ENCODE assay signal across 18 mouse cellular contexts in genomic region chr17:27764453-27764852, GRCm38 (mm10). TPM values are rescaled to one million over a fixed set of nuclear protein-coding genes. Genes with fewer than 3 reads are reported as not detected.
A peak's percentile ranks its signal among the peaks of the same experiment; 100 is the strongest.
DNase-seq lines count a peak whose midpoint lies in the region; ATAC-seq and TF ChIP-seq lines count a peak whose summit lies in the region.
"Had no signal": no experiment of that assay in that cellular context is flagged by ENCODE, and none has a peak within 500 bp of the region (broad histone marks: within the 10 kb centered on the region; RNA-seq: fewer than 3 reads in every experiment).

No protein-coding gene starts in this region.

- CTCF ChIA-PET in Patski (lab: Charles Lee): no interaction called here

- H3K27me3 ChIP-seq in cerebellum, adult 2 months (ENCODE audit: control insufficient read depth, insufficient read depth, low read length): no peaks in the 10 kb centered on the region
- no peaks in the 10 kb centered on the region for H3K27me3 ChIP-seq in Patski
- H3K27me3 ChIP-seq: embryonic facial prominence, embryonic 12.5 days; neural tube, embryonic 13.5 days had no signal

- in situ Hi-C loops in Patski (cut with MboI; ENCODE audit: low pct_unique_long_range_greater_than_20kb): loop anchor here (10.0 kb wide), 2 partner anchors 120 to 200 kb away; partner anchors contain the start of gene AI413582

- no peak overlapping the region for H3K4me3 ChIP-seq in cerebellum, adult 2 months (replicated peaks; ENCODE audit: insufficient read depth, low read depth, low read length)
- no peak overlapping the region for H3K4me3 ChIP-seq in left cerebral cortex, adult 2 months
- H3K4me3 ChIP-seq: embryonic facial prominence, embryonic 12.5 days; forebrain, embryonic 10.5 days; neural tube, embryonic 13.5 days had no signal

- no peak for ATAC-seq in Patski
- ATAC-seq: intestine, embryonic 16.5 days; midbrain, embryonic 16.5 days had no signal

- DNase-seq in cerebellum, adult 2 months: no peak
- no peak for DNase-seq in cerebellum, adult 8-10 months
- DNase-seq in left cerebral cortex, adult 2 months (ENCODE audit: extremely low spot score in 1 of 2, low spot score in 2 of 2): no peak
- DNase-seq in left cerebral cortex, adult 8-10 months (ENCODE audit: low spot score in 2 of 2): no peak
- DNase-seq in 3T3-L1 (ENCODE audit: low read depth, low spot score) (peak; percentile 28), Patski (ENCODE audit: low read depth, low spot score) (no peak)
- DNase-seq in right cerebral cortex, adult 2 months (ENCODE audit: low spot score in 2 of 2): no peak
- DNase-seq in frontal cortex, postnatal 14 days (ENCODE audit: low spot score in 2 of 2): no peak
- DNase-seq: adrenal gland, adult 2 months; cerebellum, postnatal 14 days; heart, postnatal 36 days; lung, postnatal 36 days had no signal

- intact Hi-C loops in left cerebral cortex, adult 2 months (cut with DNase I): loop anchor here (5.0 kb wide), 3 partner anchors 127 to 227 kb away; partner anchors contain the start of genes RPS10-NUDT3 and Rps10

- no peak for TF ChIP-seq POLR2A in cerebellum, adult 2 months (IDR thresholded peaks at IDR 0.05; ENCODE audit: borderline replicate concordance, insufficient read depth, low read length)

- peaks cover 19% of the 10 kb centered on the region for H3K4me1 ChIP-seq in cerebellum, adult 2 months (ENCODE audit: control insufficient read depth, insufficient read depth, low read length)

- 98% methylated on average over 2 of the region's 2 CpGs for WGBS in cerebellum, adult 2 months

- H3K27ac ChIP-seq in cerebellum, adult 2 months (ENCODE audit: insufficient read depth, low read length): no peak overlapping the region
- H3K27ac ChIP-seq in left cerebral cortex, adult 2 months: no peak overlapping the region
- H3K27ac ChIP-seq: embryonic facial prominence, embryonic 12.5 days; forebrain, embryonic 10.5 days; neural tube, embryonic 13.5 days had no signal

- TF ChIP-seq CTCF in cerebellum, adult 2 months (IDR thresholded peaks at IDR 0.05; ENCODE audit: borderline replicate concordance, insufficient read depth, low read depth, low read length): peak; percentile 25; the same call in 1 of the 2 replicates
- TF ChIP-seq CTCF in left cerebral cortex, adult 2 months (IDR thresholded peaks at IDR 0.05): peak; percentile 36
- TF ChIP-seq CTCF in Patski (IDR thresholded peaks at IDR 0.05): peak; percentile 62

- POLR2A ChIA-PET in Patski (lab: Charles Lee): interaction anchor here (0.6 kb wide), 1 partner anchor 625 kb away, joined by 4 read pairs; no protein-coding TSS in a partner anchor

RNA-seq across cellular contexts. Expression of gene Spdef, which starts 35.7 kb away (rescaled TPM):
- 1.2 and 1.3 TPM in 2 replicates for polyA plus RNA-seq in cerebellum, adult 2 months (2012; rRNA removed)
- under 1 TPM in 1 of 2 experiments, not detected in 1; 0.48 TPM for total RNA-seq in left cerebral cortex, adult 2 months (2021)
- 1 to 10 TPM in 1 of 4 experiments, under 1 TPM in 3; 0.35 to 1.4 (median 0.50) TPM for total RNA-seq in left cerebral cortex, adult 8-10 months (2022)
- polyA plus RNA-seq in Patski (2021): not detected
- total RNA-seq: heart, postnatal 36 days had no signal
- polyA plus RNA-seq: C2C12 had no signal

RNA-seq across cellular contexts. Expression of gene D17Wsu92e, which starts 56.0 kb away (rescaled TPM):
- 152 and 156 TPM in 2 replicates for polyA plus RNA-seq in cerebellum, adult 2 months (2012; rRNA removed)
- 100 to 1,000 TPM; 219 to 228 TPM for total RNA-seq in left cerebral cortex, adult 2 months (2021)
- total RNA-seq in left cerebral cortex, adult 8-10 months (2022): 100 to 1,000 TPM; 203 to 227 (median 213) TPM
- 105 TPM for polyA plus RNA-seq in Patski (2021)
